Mouse (Mus musculus) forebrain, embryonic 11.5 days (tissue): ENCODE measurements around the gene Zfhx3. TPM values are rescaled to one million over a fixed set of nuclear protein-coding genes. Genes with fewer than 3 reads are reported as not detected.

Source experiments
- ATAC-seq: fragments of 200-750 bp; cut with Nextera tagmentation; replicated peaks from 2 replicates; pipeline ENCODE4 v1.8.0; 2017; ENCODE audit warnings: moderate TSS enrichment; ENCODE audit not compliant: low FRiP score
- DNase-seq: peaks from one replicate; pipeline ENCODE4 v3.0.0-alpha.2; 2017; ENCODE audit warnings: low spot score
- H3K27ac ChIP-seq: fragments of 300-500 bp; sonication (generic); 2 replicates; pipeline ENCODE4 v1.5.1; 2014; ENCODE audit warnings: low read depth, low read length
- H3K27me3 ChIP-seq: fragments of 300-500 bp; sonication (generic); 2 replicates; pipeline ENCODE4 v1.6.1; 2014; ENCODE audit warnings: mild to moderate bottlenecking, low read length, mixed read lengths; ENCODE audit not compliant: control insufficient read depth, insufficient read depth
- H3K36me3 ChIP-seq: fragments of 300-500 bp; sonication (generic); 2 replicates; pipeline ENCODE4 v1.6.1; 2014; ENCODE audit warnings: mild to moderate bottlenecking, low read length, moderate library complexity, mixed read lengths; ENCODE audit not compliant: control insufficient read depth, insufficient read depth
- H3K4me1 ChIP-seq: fragments of 300-500 bp; sonication (generic); replicated peaks from 2 replicates; pipeline ENCODE4 v1.6.1; 2014; ENCODE audit warnings: low read length, mixed read lengths; ENCODE audit not compliant: control insufficient read depth, insufficient read depth
- H3K4me2 ChIP-seq: fragments of 300-500 bp; sonication (generic); 2 replicates; pipeline ENCODE4 v1.6.1; 2014; ENCODE audit warnings: low read depth, mild to moderate bottlenecking, low read length, moderate library complexity, mixed read lengths; ENCODE audit not compliant: severe bottlenecking
- H3K4me3 ChIP-seq: fragments of 300-500 bp; sonication (generic); 2 replicates; pipeline ENCODE4 v1.5.1; 2014; ENCODE audit warnings: low read depth, low read length
- H3K9ac ChIP-seq: fragments of 300-500 bp; sonication (generic); 2 replicates; pipeline ENCODE4 v1.6.1; 2014; ENCODE audit warnings: low read length
- H3K9me3 ChIP-seq: fragments of 300-500 bp; sonication (generic); 2 replicates; pipeline ENCODE4 v1.6.1; 2016; ENCODE audit warnings: low read length, mixed read lengths; ENCODE audit not compliant: control insufficient read depth
- WGBS: fragments of 180-500 bp; shearing (Covaris S2); extraction: QIAGEN DNeasy Blood & Tissue Kit; methylation state at CpG from one replicate; pipeline ENCODE4 v1.1.7; 2014; 5-methylcytosine and 5-hydroxymethylcytosine counted together
- polyA plus RNA-seq: library from polyadenylated mRNA; unstranded; fragments of >200 nt; fragmentation: Nextera tagmentation; extraction: Ambion mirVana; gene quantifications from 2 replicates; pipeline ENCODE4 v1.2.1, GENCODE M21; 2014

Zfhx3 gene
- polyA plus RNA-seq, 1 experiment from 2014 or later = 22.9 TPM

GRCm38 (mm10) chr8:108025249-108025648 lies 82.8 kb downstream of the Zfhx3 start:
- Histone ChIP-seq H3K4me1 (no peaks in the 10 kb centered on the region), H3K9me3 (no peaks in the 10 kb centered on the region), H3K36me3 (no peaks in the 10 kb centered on the region), H3K27ac (no peak overlapping the region), H3K27me3 (no peaks in the 10 kb centered on the region), H3K9ac (no peak overlapping the region), H3K4me3 (no peak overlapping the region), H3K4me2 (no peak overlapping the region)
- ATAC-seq (no peak), DNase-seq (no peak)
- 85% methylated on average over 2 of the region's 2 CpGs for WGBS

GRCm38 (mm10) chr8:108026557-108027440 lies 84.4 kb downstream of the Zfhx3 start:
- Histone ChIP-seq H3K4me2 (no peak overlapping the region), H3K27ac (no peak overlapping the region), H3K36me3 (no peaks in the 10 kb centered on the region), H3K4me1 (no peaks in the 10 kb centered on the region), H3K27me3 (no peaks in the 10 kb centered on the region), H3K9ac (no peak overlapping the region), H3K4me3 (no peak overlapping the region), H3K9me3 (no peaks in the 10 kb centered on the region)
- 75% methylated on average over 11 of the region's 11 CpGs for WGBS
- no peak for ATAC-seq
- no peak for DNase-seq

- 68% methylated on average over 20 of the region's 20 CpGs for WGBS
- no peaks in the 10 kb centered on the region for H3K4me1 ChIP-seq
- DNase-seq (peak; percentile 62), ATAC-seq (no peak)
- no peak overlapping the region for H3K4me3 ChIP-seq
- no peak overlapping the region for H3K27ac ChIP-seq
- no peaks in the 10 kb centered on the region for H3K36me3 ChIP-seq
- H3K9ac ChIP-seq = no peak overlapping the region
- H3K9me3 ChIP-seq = no peaks in the 10 kb centered on the region
- no peaks in the 10 kb centered on the region for H3K27me3 ChIP-seq
- H3K4me2 ChIP-seq = no peak overlapping the region
These were observed 85.1 kb downstream of the Zfhx3 start for GRCm38 (mm10) chr8:108027561-108028025.

DNA sequence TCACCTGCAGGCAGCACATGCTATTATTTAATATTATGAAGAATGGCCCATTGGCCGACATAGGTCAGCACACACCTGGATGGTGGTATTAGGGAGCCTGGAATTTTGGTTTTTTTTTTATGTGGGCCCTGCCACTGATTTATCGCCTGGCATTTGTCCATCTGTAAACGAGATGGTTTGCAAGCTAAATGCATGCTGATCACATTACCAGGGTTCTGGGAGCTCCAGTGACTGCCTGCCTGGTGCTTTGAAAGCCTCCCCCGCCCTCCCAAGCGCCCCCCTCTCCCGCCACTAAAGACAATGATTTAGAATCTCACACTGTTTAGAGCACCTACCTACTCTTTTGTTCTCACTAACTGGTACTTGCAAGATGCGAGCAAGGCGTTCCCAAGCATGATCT lies 86.0 kb downstream of the Zfhx3 start:
- no peak overlapping the region for H3K4me2 ChIP-seq

GRCm38 (mm10) chr8:108031159-108031558 lies 88.7 kb downstream of the Zfhx3 start:
- no peaks in the 10 kb centered on the region for H3K4me1 ChIP-seq
- H3K27ac ChIP-seq = no peak overlapping the region
- H3K27me3 ChIP-seq = no peaks in the 10 kb centered on the region
- no peaks in the 10 kb centered on the region for H3K9me3 ChIP-seq
- no peaks in the 10 kb centered on the region for H3K36me3 ChIP-seq
- WGBS = 86% methylated on average over 3 of the region's 3 CpGs
- DNase-seq (no peak), ATAC-seq (no peak)
- H3K4me2 ChIP-seq = no peak overlapping the region
- H3K4me3 ChIP-seq = no peak overlapping the region
- H3K9ac ChIP-seq = no peak overlapping the region

More for the DNA sequence above, 86.0 kb downstream of the Zfhx3 start:
- no peaks in the 10 kb centered on the region for H3K9me3 ChIP-seq
- H3K27ac ChIP-seq = no peak overlapping the region
- H3K4me3 ChIP-seq = no peak overlapping the region
- no peak overlapping the region for H3K9ac ChIP-seq
- no peaks in the 10 kb centered on the region for H3K36me3 ChIP-seq
- WGBS = 47% methylated on average over 8 of the region's 8 CpGs
- ATAC-seq (no peak), DNase-seq (no peak)
- no peaks in the 10 kb centered on the region for H3K4me1 ChIP-seq
- H3K27me3 ChIP-seq = no peaks in the 10 kb centered on the region

DNA sequence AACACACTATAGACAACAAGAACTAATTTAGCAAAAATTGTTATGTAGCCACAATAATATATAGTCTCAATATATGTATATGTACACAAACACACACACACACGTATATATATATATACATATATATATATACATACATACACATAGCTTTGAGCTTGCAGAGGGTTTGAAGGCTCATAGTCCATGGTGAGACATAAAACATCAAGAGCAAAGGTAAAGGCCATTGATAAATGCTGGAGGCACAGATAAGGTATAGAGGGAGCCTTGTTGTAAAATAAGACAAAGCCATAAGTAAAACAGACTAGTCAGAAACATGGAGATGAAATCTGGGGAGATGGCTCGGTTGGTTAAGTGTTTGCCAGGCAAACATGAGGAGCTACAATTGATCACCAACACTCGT lies 91.6 kb downstream of the Zfhx3 start:
- 78% methylated on average over 3 of the region's 3 CpGs for WGBS
- Histone ChIP-seq H3K4me1 (no peaks in the 10 kb centered on the region), H3K4me3 (no peak overlapping the region), H3K36me3 (no peaks in the 10 kb centered on the region), H3K27me3 (no peaks in the 10 kb centered on the region), H3K4me2 (no peak overlapping the region), H3K9me3 (no peaks in the 10 kb centered on the region; the same call in 1 of the 2 replicates), H3K27ac (no peak overlapping the region), H3K9ac (no peak overlapping the region)
- ATAC-seq (no peak), DNase-seq (no peak)

DNA sequence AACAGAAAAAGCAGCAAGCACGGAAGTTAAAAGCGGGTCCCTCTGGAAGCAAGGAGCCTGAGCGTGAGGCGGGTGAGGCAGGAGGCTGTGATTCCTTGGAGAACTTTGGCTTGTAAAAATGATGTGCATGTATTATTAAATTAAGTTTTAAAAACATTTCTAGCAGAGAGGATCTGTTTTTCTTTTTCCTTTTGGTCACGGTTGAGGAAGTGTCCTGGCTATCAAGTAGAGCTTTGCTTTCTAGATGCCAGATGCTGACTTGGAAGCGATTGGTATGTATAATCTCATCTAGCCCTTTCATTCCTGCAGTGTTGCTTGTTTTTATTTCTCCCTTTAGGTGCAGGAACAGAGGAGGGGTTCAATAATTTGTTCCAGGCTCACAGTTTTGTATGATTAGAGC lies 92.3 kb downstream of the Zfhx3 start:
- Histone ChIP-seq H3K27me3 (no peaks in the 10 kb centered on the region), H3K9me3 (no peaks in the 10 kb centered on the region; the same call in 1 of the 2 replicates), H3K9ac (no peak overlapping the region), H3K4me3 (no peak overlapping the region), H3K4me1 (no peaks in the 10 kb centered on the region), H3K36me3 (no peaks in the 10 kb centered on the region), H3K4me2 (no peak overlapping the region), H3K27ac (no peak overlapping the region)
- 80% methylated on average over 6 of the region's 6 CpGs for WGBS
- DNase-seq = no peak
- ATAC-seq = no peak

- Histone ChIP-seq H3K27me3 (no peaks in the 10 kb centered on the region), H3K9ac (no peak overlapping the region), H3K9me3 (no peaks in the 10 kb centered on the region), H3K27ac (no peak overlapping the region), H3K4me1 (no peaks in the 10 kb centered on the region), H3K4me2 (no peak overlapping the region), H3K4me3 (no peak overlapping the region), H3K36me3 (no peaks in the 10 kb centered on the region)
- DNase-seq = no peak
- ATAC-seq = no peak
- 81% methylated on average over 4 of the region's 4 CpGs for WGBS
These were observed 101.2 kb downstream of the Zfhx3 start for GRCm38 (mm10) chr8:108043618-108044017.

DNA sequence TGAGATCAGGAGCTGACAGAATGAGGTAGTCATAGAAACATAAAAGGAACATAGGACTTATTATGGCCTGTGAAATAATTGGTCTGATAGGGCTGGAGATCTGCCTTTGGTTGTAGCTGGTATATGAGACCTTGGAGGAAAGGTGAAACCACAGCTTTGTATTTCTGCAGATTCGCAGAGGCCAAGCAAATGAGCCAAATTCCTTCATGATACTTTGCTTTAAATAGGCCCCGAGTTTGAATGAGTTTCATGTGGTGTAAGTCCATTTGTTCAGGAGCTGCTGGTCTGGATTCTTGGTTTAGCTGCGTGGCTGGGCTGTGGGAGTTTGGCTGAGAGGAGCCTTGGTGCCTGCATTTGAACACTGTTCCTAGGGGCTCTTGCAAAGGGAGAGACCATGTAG lies 101.7 kb downstream of the Zfhx3 start:
- Histone ChIP-seq H3K9me3 (no peaks in the 10 kb centered on the region), H3K27ac (no peak overlapping the region), H3K27me3 (no peaks in the 10 kb centered on the region), H3K36me3 (no peaks in the 10 kb centered on the region), H3K4me3 (no peak overlapping the region), H3K4me1 (no peaks in the 10 kb centered on the region), H3K4me2 (no peak overlapping the region), H3K9ac (no peak overlapping the region)
- no peak for ATAC-seq
- no peak for DNase-seq
- 78% methylated on average over 3 of the region's 3 CpGs for WGBS
